18 mouse cellular contexts compared by ENCODE assay signal in genomic region chr7:119997066-119997465, GRCm38 (mm10).
DNase-seq lines count a peak whose midpoint lies in the region; TF ChIP-seq lines count a peak whose summit lies in the region.
"Had no signal": no experiment of that assay in that cellular context is flagged by ENCODE, and none has a peak within 500 bp of the region (broad histone marks: within the 10 kb centered on the region; RNA-seq: fewer than 3 reads in every experiment).

No protein-coding gene starts in this region.

- TF ChIP-seq CTCF in gastrocnemius, adult 2 months (IDR thresholded peaks at IDR 0.05), result no peak

- DNase-seq in adrenal gland, adult 2 months, result peak; percentile 26
- DNase-seq in adrenal gland, postnatal 4 days (ENCODE audit: low spot score in 2 of 2), result no peak
- DNase-seq in gastrocnemius, adult 2 months, result peak; percentile 42
- no peak for DNase-seq in gastrocnemius, postnatal 14 days
- DNase-seq in adipocyte (ENCODE audit: low spot score), result peak; percentile 59
- DNase-seq in skeletal muscle tissue, adult 2 months (ENCODE audit: low read depth, low spot score), result peak; percentile 8
- DNase-seq in urinary bladder, postnatal 4 days (ENCODE audit: low spot score in 2 of 2), result no peak
- DNase-seq: B cell, adult 2 months; cerebellum, adult 2 months; cerebellum, postnatal 10 days; heart, adult 2 months; kidney, adult 18-20 months had no signal

- intact Hi-C loops in gastrocnemius, adult 2 months (cut with DNase I), result no loop called here
- intact Hi-C loops in gastrocnemius, postnatal 14 days (cut with DNase I; ENCODE audit: low total_unique reads), result no loop called here

- H3K4me3 ChIP-seq in gastrocnemius, adult 2 months, result no peak overlapping the region
- H3K4me3 ChIP-seq: embryonic facial prominence, embryonic 10.5 days; forebrain, embryonic 10.5 days; heart, adult 2 months; heart, embryonic 12.5 days; hindbrain, embryonic 10.5 days; intestine, embryonic 15.5 days had no signal

- H3K27ac ChIP-seq in gastrocnemius, adult 2 months, result no peak overlapping the region
- H3K27ac ChIP-seq: embryonic facial prominence, embryonic 10.5 days; forebrain, embryonic 10.5 days; heart, adult 2 months; hindbrain, embryonic 10.5 days; hindbrain, embryonic 14.5 days; intestine, embryonic 15.5 days had no signal

Comparison
In these comparisons a context has a peak if more than half of its experiments do, and no peak if none do; other contexts are left out.
1. DNase-seq: peak in adrenal gland, adult 2 months (single experiment), gastrocnemius, adult 2 months (single experiment), adipocyte (single experiment) and skeletal muscle tissue, adult 2 months (single experiment); none in adrenal gland, postnatal 4 days (0 of 2), gastrocnemius, postnatal 14 days (single experiment) and urinary bladder, postnatal 4 days (0 of 2).